Mouse (Mus musculus): Measurements from ENCODE around the gene Carmil1. TPM values are rescaled to one million over a fixed set of nuclear protein-coding genes. Genes with fewer than 3 reads are reported as not detected.

The Carmil1 gene
- total and polyA plus RNA-seq, 3 experiments = 0.15 to 1.2 TPM; not detected in 1

GRCm38 (mm10) chr13:24049267-24050034 is 231.1 kb downstream of the Carmil1 start:
- H3K4me3 ChIP-seq (ENCODE audit: control insufficient read depth in 1 of 2, insufficient read depth in 1 of 2, low read depth in 2 of 2, low read length in 2 of 2) = no peak overlapping the region

DNA sequence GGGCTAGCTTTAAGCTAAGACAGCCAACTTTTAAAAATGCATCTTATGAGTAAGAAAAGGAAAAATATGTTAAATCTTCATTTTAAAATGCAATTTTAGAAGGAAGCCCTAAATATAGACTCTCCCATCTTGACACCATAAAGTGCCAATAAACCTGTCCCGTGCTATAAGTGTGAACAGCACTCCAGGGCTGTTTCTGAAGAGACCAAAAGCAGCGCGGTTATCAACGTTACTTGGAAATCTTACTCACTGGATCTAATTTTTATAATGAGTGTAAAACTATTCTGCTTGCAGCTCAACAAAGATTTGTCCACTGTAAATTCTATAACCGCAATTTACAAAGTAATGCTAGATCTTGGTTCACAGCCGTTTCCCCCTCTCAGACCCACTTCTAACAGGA is 232.0 kb downstream of the Carmil1 start:
- Histone ChIP-seq H3K27ac (ENCODE audit: control insufficient read depth, low read depth, low read length) (no peak overlapping the region), H3K36me3 (ENCODE audit: control insufficient read depth in 1 of 2, insufficient read depth in 2 of 2, low read length in 2 of 2) (no peaks in the 10 kb centered on the region), H3K9me3 (replicated peaks; ENCODE audit: insufficient read depth, low read length) (no peaks in the 10 kb centered on the region), H3K27me3 (ENCODE audit: control insufficient read depth in 1 of 2, insufficient read depth in 2 of 2, low read length in 2 of 2) (0 out of 4 replicates have a peak, but pooled peaks cover 0 to 2% of the 10 kb centered on the region in 2 experiments), H3K79me2 (ENCODE audit: control insufficient read depth, insufficient read depth, low read length, poor library complexity) (no peaks in the 10 kb centered on the region), H3K4me3 (ENCODE audit: control insufficient read depth in 1 of 2, insufficient read depth in 1 of 2, low read depth in 2 of 2, low read length in 2 of 2) (no peak overlapping the region), H3K9ac (ENCODE audit: control insufficient read depth, low read depth, low read length, poor library complexity, severe bottlenecking) (no peak overlapping the region), H3K4me1 (ENCODE audit: control insufficient read depth in 1 of 2, insufficient read depth in 2 of 2, low read length in 2 of 2) (no peaks in the 10 kb centered on the region)
- no peak for DNase-seq (ENCODE audit: low read depth, low spot score)
- TF ChIP-seq TAL1 (IDR thresholded peaks at IDR 0.05; ENCODE audit: low read length) (no peak), GATA1 (IDR thresholded peaks at IDR 0.05; ENCODE audit: low read depth, low read length) (no peak), USF2 (IDR thresholded peaks at IDR 0.05; ENCODE audit: borderline replicate concordance in 1 of 2, insufficient read depth in 1 of 2, low read depth in 1 of 2, low read length in 2 of 2) (no peak), MAFK (IDR thresholded peaks at IDR 0.05; ENCODE audit: borderline replicate concordance, low read depth, low read length) (no peak), MYC (IDR thresholded peaks at IDR 0.05; ENCODE audit: low read depth, low read length) (no peak), CTCF (IDR thresholded peaks at IDR 0.05 in 2 of 3, conservative IDR thresholded peaks at IDR 0.05 in 1 of 3; ENCODE audit: control insufficient read depth in 1 of 3, insufficient read depth in 1 of 3, low read depth in 2 of 3, low read length in 3 of 3, poor library complexity in 1 of 3, severe bottlenecking in 1 of 3) (no peak), UBTF (IDR thresholded peaks at IDR 0.05; ENCODE audit: borderline replicate concordance, insufficient read depth, low read depth, low read length) (no peak), CHD2 (IDR thresholded peaks at IDR 0.05; ENCODE audit: low read length) (no peak), USF1 (IDR thresholded peaks at IDR 0.05; ENCODE audit: low read depth, low read length) (no peak), E2F4 (IDR thresholded peaks at IDR 0.05; ENCODE audit: borderline replicate concordance, low read depth, low read length) (no peak)

More at GRCm38 (mm10) chr13:24049267-24050034, 231.1 kb downstream of the Carmil1 start:
- TF ChIP-seq KAT2A (conservative IDR thresholded peaks at IDR 0.05; ENCODE audit: low read depth, low read length) = no peak
- no peak for TF ChIP-seq CHD2 (IDR thresholded peaks at IDR 0.05; ENCODE audit: low read length)
- TF ChIP-seq TAL1 (IDR thresholded peaks at IDR 0.05; ENCODE audit: low read length) = no peak
- no peak for TF ChIP-seq POLR2AphosphoS2 (IDR thresholded peaks at IDR 0.05; ENCODE audit: low read length)
- TF ChIP-seq MAX (IDR thresholded peaks at IDR 0.05; ENCODE audit: low read length) = no peak
- no peak for TF ChIP-seq ETS1 (IDR thresholded peaks at IDR 0.05; ENCODE audit: low read depth, low read length)
- TF ChIP-seq GATA1 (IDR thresholded peaks at IDR 0.05; ENCODE audit: low read depth, low read length) = no peak
- TF ChIP-seq RAD21 (IDR thresholded peaks at IDR 0.05; ENCODE audit: low read depth, low read length) = no peak
- TF ChIP-seq E2F4 (IDR thresholded peaks at IDR 0.05; ENCODE audit: borderline replicate concordance, low read depth, low read length) = no peak
- TF ChIP-seq BHLHE40 (IDR thresholded peaks at IDR 0.05; ENCODE audit: borderline replicate concordance, low read depth, low read length) = no peak
- TF ChIP-seq SIN3A (IDR thresholded peaks at IDR 0.05; ENCODE audit: low read length) = no peak
- TF ChIP-seq NELFE (IDR thresholded peaks at IDR 0.05; ENCODE audit: low read depth, low read length) = no peak
- no peak for TF ChIP-seq MAZ (IDR thresholded peaks at IDR 0.05; ENCODE audit: low read depth, low read length)
- no peak for TF ChIP-seq MAFK (IDR thresholded peaks at IDR 0.05; ENCODE audit: borderline replicate concordance, low read depth, low read length)
- no peak for TF ChIP-seq MEF2A (IDR thresholded peaks at IDR 0.05; ENCODE audit: extremely low read depth, insufficient replicate concordance, low read depth, low read length, poor library complexity, severe bottlenecking)
- no peak for TF ChIP-seq MYC (IDR thresholded peaks at IDR 0.05; ENCODE audit: low read depth, low read length)
- TF ChIP-seq CHD1 (IDR thresholded peaks at IDR 0.05; ENCODE audit: low read depth, low read length) = no peak
- no peak for TF ChIP-seq GABPA (IDR thresholded peaks at IDR 0.05; ENCODE audit: low read depth, low read length)
- TF ChIP-seq POLR2AphosphoS5 (IDR thresholded peaks at IDR 0.05; ENCODE audit: borderline replicate concordance, low read depth, low read length) = no peak
- no peak for TF ChIP-seq ZNF384 (IDR thresholded peaks at IDR 0.05; ENCODE audit: low read depth, low read length)
- H3K36me3 ChIP-seq (ENCODE audit: control insufficient read depth in 1 of 2, insufficient read depth in 2 of 2, low read length in 2 of 2) = no peaks in the 10 kb centered on the region
- H3K79me2 ChIP-seq (ENCODE audit: control insufficient read depth, insufficient read depth, low read length, poor library complexity) = no peaks in the 10 kb centered on the region
- no peak overlapping the region for H3K27ac ChIP-seq (ENCODE audit: control insufficient read depth, low read depth, low read length)
- H3K9me3 ChIP-seq (replicated peaks; ENCODE audit: insufficient read depth, low read length) = no peaks in the 10 kb centered on the region
- no peak for DNase-seq (ENCODE audit: low read depth, low spot score)
- H3K4me1 ChIP-seq (ENCODE audit: control insufficient read depth in 1 of 2, insufficient read depth in 2 of 2, low read length in 2 of 2) = no peaks in the 10 kb centered on the region
- 0 out of 4 replicates have a peak, but pooled peaks cover 0 to 2% of the 10 kb centered on the region in 2 experiments for H3K27me3 ChIP-seq (ENCODE audit: control insufficient read depth in 1 of 2, insufficient read depth in 2 of 2, low read length in 2 of 2)
- no peak overlapping the region for H3K9ac ChIP-seq (ENCODE audit: control insufficient read depth, low read depth, low read length, poor library complexity, severe bottlenecking)

Data from MEL (cell line).